Mouse (Mus musculus) B cell, adult 67 days (primary cell): ENCODE data around the gene Tmprss5. TPM values are rescaled to one million over a fixed set of nuclear protein-coding genes. Genes with fewer than 3 reads are reported as not detected.

ENCODE experiments used
- total RNA-seq, 2 experiments: library from RNA; stranded (reverse); gene quantifications; 4 replicates each; pipeline ENCODE4 v1.2.4; 2023

The Tmprss5 gene
- total RNA-seq = not detected

DNA sequence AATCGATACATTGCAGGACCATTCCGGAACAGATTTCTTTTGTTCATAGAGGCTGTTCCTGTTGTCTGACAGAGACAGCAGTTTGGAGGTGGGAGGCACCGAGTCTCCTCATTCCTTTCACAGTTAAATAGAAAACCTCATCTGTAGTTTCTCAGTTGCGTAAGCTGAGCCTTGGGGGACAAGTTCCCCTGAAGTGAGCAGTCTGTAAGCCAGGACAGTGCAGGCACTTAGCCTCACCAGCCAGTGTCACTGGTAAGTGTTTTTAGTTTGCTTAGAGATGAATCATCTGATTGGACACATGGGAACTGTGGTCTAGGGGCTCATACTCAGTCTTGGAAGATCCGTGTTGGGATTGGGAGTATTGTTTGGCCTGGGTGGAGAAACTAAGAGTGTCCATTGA lies at the start of gene Tmprss5:
TSS of gene Tmprss5 (plus strand) at position 154 of the 400 bp plus-strand sequence.

DNA sequence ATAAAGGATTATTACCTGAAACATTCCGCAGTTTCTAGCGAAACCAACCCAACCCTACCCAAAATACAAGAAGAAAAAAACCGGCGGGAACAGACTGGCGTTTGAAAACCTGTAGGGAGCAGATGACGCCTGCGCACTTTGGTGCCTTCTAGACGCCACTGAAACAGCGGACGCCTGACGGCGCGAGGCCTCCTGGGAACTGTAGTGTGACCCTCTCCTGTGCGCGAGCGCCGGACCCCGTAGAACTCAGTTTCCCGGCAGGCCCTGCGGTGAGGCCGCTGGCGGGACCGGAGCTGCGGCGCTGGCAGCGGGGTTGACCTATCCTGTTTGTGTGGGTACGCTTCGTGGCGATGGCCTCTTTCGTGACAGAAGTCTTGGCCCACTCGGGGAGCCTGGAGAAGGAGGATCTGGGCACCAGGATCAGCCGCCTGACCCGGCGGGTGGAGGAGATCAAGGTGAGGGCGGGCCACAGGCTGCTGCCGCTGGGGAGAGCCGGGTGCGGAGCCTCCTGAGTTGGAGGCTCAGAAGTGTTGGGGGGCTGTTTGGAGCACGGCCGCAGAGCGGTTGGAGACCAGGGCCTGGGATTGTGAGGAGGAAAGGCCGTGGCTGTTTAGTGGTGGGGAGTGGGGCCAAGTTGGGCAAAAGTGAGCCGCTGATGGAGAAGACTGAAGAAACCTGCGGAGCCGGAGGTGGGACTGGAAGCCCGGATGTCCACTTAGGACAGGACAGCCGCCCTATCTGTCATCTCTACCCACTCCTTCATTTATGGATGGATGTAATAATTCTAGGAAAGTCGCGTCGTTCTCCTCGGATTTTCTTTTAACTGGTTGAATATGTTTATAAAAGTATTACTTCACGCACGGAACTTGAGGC lies 25.5 kb upstream of the Tmprss5 start, which contains the start of gene Zw10:
TSS of gene Zw10 (plus strand) at position 281 of the 873 bp plus-strand sequence.

Other genes with a start within 250 kb of the Tmprss5 start
- under 1 TPM; 0.23 to 0.30 TPM for gene Zbtb16, start 245.0 kb upstream of the Tmprss5 start, total RNA-seq
- gene Htr3a, start 170.2 kb upstream of the Tmprss5 start, total RNA-seq = not detected
- gene Htr3b, start 116.3 kb upstream of the Tmprss5 start, total RNA-seq = not detected
- 10 to 100 TPM; 44.9 to 51.9 TPM for gene Usp28, start 95.9 kb upstream of the Tmprss5 start, total RNA-seq
- 10 to 100 TPM; 42.5 to 47.7 TPM for gene Zw10, start 25.6 kb upstream of the Tmprss5 start, total RNA-seq
- gene Gm4894, start 169.3 kb downstream of the Tmprss5 start, total RNA-seq = not detected